Mouse (Mus musculus) olfactory bulb, adult 2 months (tissue): ENCODE measurements around the gene Abi2. TPM values are rescaled to one million over a fixed set of nuclear protein-coding genes. Genes with fewer than 3 reads are reported as not detected.

Experiments used
- H3K27ac ChIP-seq: fragments of 200-500 bp; 2 replicates; pipeline ENCODE4 v1.5.1; 2012; ENCODE audit warnings: low read depth, low read length; ENCODE audit not compliant: insufficient read depth
- H3K4me1 ChIP-seq: fragments of 200-500 bp; 2 replicates; pipeline ENCODE4 v1.6.1; 2012; ENCODE audit warnings: low read length; ENCODE audit not compliant: control insufficient read depth, insufficient read depth
- H3K4me3 ChIP-seq: fragments of 200-500 bp; 2 replicates; pipeline ENCODE4 v1.5.1; 2012; ENCODE audit warnings: mild to moderate bottlenecking, low read depth, low read length, moderate library complexity; ENCODE audit not compliant: insufficient read depth
- CTCF ChIP-seq: fragments of 200-500 bp; IDR thresholded peaks from 2 replicates; pipeline ENCODE4 v1.5.1; 2012; ENCODE audit warnings: low read depth, mild to moderate bottlenecking, low read length, moderate library complexity; ENCODE audit not compliant: insufficient read depth
- POLR2A ChIP-seq: fragments of 200-500 bp; IDR thresholded peaks from 2 replicates; pipeline ENCODE4 v1.6.1; 2012; ENCODE audit warnings: mild to moderate bottlenecking, low read depth, low read length, moderate library complexity; ENCODE audit not compliant: insufficient read depth
- WGBS: fragments of 180-500 bp; shearing (Covaris S2); methylation state at CpG from one replicate; pipeline ENCODE4 v1.1.7; 2018; 5-methylcytosine and 5-hydroxymethylcytosine counted together
- polyA plus RNA-seq: library from polyadenylated mRNA; stranded (reverse); fragments of >200 nt; gene quantifications from 2 replicates; pipeline ENCODE4 v1.2.4, GENCODE M21; 2012; ENCODE audit warnings: low replicate concordance; ENCODE audit not compliant: missing spikeins, insufficient read depth, insufficient read length

The Abi2 gene
- polyA plus RNA-seq, 1 experiment: not detected

DNA sequence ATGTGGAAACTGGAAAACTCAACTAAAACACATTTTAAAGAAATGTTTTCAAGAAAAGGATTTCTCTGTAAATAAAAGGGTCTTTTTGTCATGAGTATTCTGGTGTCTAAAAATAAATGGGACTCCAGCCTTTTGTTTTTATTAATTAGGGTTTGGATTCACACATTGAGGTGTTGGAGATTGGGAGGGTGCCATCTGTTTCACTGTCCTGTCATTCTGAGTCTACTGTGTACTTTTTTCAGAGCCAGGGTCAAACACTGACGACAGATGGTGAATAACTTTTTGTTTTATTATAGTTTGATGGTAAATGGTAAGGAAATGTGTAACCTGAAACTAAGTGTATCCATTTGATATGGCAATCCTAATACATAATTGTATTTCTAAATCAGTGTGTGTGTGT is 72.1 kb downstream of the Abi2 start:
- Histone ChIP-seq H3K27ac (no peak overlapping the region), H3K4me3 (no peak overlapping the region), H3K4me1 (no peaks in the 10 kb centered on the region)
- TF ChIP-seq POLR2A (no peak), CTCF (no peak)
- 14% methylated on average over 1 of the region's 1 CpGs for WGBS

DNA sequence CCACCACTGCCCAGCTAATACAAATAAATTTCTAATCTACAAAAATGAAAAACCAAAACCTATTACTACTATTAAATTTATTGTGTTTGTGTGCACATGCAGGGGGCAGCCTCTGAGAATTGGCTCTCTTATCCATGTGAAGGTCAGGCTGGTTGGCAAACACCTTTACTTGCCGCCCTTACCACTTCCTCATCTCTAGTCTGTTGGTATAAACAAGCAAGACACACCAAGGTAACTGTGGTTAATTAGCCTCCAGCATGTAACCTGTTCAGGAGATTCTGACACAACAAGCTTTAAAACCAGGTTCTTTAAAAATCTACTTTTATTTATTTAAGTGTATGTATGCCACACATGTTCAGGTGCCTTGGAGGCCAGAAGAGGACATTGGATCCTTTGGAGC is 73.5 kb downstream of the Abi2 start:
- WGBS: 97% methylated on average over 1 of the region's 1 CpGs
- Histone ChIP-seq H3K27ac (no peak overlapping the region), H3K4me3 (no peak overlapping the region), H3K4me1 (no peaks in the 10 kb centered on the region)
- no peak for TF ChIP-seq CTCF
- no peak for TF ChIP-seq POLR2A

DNA sequence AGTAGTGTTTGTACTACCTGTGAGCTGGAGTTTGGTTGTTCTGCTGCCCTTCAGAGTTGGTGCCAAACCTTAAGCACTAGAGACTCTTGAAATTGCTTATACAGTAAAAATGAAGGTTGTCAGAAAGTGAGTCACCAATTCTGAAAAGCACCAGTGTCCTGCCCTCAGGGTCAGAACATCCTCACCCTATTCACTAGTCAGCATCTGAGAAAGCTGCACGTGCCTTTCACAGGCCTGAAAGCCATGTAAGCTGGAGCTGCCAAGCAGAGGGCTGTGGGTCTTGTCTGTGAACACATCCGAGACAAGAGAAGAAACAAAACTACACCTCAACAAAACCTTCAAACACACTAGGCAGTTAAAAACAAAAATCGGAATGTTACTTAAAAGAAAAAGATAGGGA is 76.2 kb downstream of the Abi2 start:
- peaks cover 19% of the 10 kb centered on the region for H3K4me1 ChIP-seq
- TF ChIP-seq POLR2A (no peak), CTCF (no peak)
- H3K4me3 ChIP-seq: no peak overlapping the region
- H3K27ac ChIP-seq: no peak overlapping the region
- WGBS: 71% methylated on average over 3 of the region's 3 CpGs

DNA sequence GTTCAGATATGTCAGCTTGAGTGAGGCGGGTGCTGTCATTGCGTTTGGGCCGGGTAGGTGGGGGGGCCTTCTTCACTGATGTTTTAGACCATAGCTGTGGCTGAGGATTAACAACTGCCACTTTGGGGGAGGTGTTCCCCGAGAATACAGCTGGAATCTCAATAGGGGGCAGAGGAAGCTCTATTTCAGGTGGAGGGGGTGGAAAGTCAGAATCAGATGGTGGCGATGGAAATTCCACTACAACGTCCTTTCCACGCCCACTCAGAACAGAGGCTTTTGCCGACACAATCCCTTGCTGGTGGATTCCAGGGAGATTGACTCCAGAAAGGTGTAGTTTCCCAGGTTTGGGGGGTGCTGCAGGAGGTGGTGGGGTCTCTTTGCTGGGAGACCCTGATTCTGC is 79.2 kb downstream of the Abi2 start:
- WGBS: 61% methylated on average over 8 of the region's 8 CpGs
- 0 out of 2 replicates have a peak overlapping the region, but pooled peaks have one; percentile 21 for H3K27ac ChIP-seq

DNA sequence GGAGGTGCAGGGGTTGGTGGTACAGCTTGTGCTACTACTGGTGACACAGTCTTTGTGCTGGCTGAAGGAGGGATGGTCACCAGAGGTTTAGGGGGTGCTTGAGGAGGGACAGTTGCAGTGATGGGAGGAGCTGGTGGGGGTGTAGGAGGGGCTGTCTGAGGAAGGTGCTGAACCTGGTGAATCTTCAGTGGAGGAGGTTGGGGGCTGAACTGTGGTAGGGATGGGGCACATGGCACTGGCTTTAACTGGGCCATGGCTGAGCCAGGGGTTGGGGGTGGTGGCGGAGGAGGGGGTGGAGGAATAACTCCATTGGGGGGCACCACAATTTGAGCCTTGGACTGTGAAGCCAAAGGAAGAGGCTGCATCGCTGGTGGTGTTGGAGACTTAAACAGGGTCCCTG is 80.2 kb downstream of the Abi2 start:
- no peak for TF ChIP-seq POLR2A
- Histone ChIP-seq H3K4me3 (no peak overlapping the region), H3K4me1 (peaks cover 19% of the 10 kb centered on the region), H3K27ac (no peak overlapping the region)
- whole genome bisulfite sequencing: 93% methylated on average over 2 of the region's 2 CpGs

More for the DNA sequence above, 79.2 kb downstream of the Abi2 start:
- TF ChIP-seq POLR2A (no peak), CTCF (no peak)
- Histone ChIP-seq H3K4me3 (no peak overlapping the region), H3K4me1 (peaks cover 19% of the 10 kb centered on the region)

DNA sequence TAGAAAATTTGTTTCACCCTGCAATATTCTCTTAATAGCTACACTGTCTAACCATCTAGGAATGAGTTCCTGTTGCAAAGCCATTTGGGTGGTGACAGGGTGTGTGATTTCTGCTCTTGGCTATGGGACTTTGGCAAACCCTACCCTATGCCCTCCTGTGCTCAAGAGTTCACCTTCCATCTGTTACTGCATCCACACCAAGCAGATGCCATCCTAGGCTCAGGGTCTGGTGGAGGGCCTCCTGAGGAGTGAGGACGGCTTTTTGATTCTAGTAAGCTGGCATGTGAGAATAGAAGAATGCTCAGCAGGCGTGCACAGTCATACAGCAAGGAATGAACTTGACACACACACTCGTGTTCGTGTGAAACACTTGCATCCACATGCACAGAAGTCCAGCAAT is 81.1 kb downstream of the Abi2 start:
- Histone ChIP-seq H3K4me1 (peaks cover 19% of the 10 kb centered on the region), H3K27ac (no peak overlapping the region), H3K4me3 (no peak overlapping the region)
- TF ChIP-seq POLR2A: no peak
- no peak for TF ChIP-seq CTCF
- 77% methylated on average over 4 of the region's 4 CpGs for WGBS

DNA sequence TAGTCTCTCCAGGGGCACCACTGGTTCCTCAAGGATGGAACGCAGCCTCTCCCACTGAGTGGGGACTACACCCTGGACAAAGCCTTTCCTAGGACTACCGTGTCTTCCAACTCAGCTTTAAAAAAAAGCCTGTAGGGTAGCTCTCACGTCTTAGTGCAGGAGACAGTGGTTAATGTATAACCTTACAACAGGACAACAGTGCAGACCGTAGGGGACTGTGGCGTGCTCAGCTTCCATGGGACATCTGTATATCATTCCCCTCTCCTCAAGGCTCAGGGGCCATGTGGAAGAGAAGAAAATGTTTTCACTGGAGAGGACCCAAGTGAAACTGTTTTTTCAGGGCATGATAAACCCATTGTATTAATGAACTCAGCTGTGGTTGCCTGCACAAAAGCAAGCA is 83.0 kb downstream of the Abi2 start:
- Histone ChIP-seq H3K27ac (no peak overlapping the region), H3K4me1 (peaks cover 19% of the 10 kb centered on the region), H3K4me3 (no peak overlapping the region)
- 85% methylated on average over 5 of the region's 5 CpGs for WGBS
- TF ChIP-seq POLR2A: no peak
- TF ChIP-seq CTCF: no peak

DNA sequence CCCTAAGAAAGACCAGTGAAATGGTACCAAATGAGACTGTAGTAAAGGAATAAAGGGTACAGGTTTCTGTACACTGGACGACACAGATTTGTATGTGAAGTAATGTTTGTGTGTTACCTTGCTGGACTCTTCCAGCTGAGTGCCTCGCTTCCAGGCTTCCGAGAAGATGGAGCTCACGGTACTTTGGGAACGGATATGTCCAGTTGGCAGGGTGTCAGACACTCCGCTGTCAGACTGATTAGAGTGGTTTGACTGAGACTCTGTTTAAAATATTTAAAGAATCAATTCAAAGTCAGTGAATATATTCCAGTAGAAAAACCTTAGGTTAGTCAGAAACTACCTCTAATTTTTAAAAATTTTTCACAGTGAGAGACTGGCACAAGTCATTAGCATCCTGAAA is 84.0 kb downstream of the Abi2 start:
- TF ChIP-seq POLR2A (no peak), CTCF (no peak)
- Histone ChIP-seq H3K4me3 (no peak overlapping the region), H3K4me1 (peaks cover 16% of the 10 kb centered on the region), H3K27ac (no peak overlapping the region)
- 80% methylated on average over 6 of the region's 6 CpGs for WGBS

DNA sequence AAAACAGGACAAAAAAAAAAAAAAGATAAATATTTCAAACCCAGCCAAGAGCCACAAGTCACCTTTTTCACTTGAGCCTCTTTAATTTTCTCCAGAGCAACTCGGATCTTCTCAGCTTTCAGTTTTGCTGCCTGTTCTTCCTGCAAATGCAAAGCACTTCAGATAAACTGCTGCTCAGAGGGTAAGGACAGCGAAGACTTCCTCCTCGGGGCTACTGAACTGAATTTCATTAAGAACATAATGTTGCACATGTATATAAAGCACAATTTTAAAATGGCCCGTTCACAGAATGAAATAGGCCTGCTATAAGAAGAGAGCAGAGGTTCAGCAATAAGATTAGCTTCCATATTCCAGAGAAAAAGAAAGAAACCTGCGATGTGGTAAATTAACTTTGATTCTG is 94.0 kb downstream of the Abi2 start:
- 73% methylated on average over 5 of the region's 5 CpGs for WGBS
- no peak overlapping the region for H3K27ac ChIP-seq
- H3K4me1 ChIP-seq: no peaks in the 10 kb centered on the region
- no peak for TF ChIP-seq POLR2A
- TF ChIP-seq CTCF: no peak
- H3K4me3 ChIP-seq: no peak overlapping the region

DNA sequence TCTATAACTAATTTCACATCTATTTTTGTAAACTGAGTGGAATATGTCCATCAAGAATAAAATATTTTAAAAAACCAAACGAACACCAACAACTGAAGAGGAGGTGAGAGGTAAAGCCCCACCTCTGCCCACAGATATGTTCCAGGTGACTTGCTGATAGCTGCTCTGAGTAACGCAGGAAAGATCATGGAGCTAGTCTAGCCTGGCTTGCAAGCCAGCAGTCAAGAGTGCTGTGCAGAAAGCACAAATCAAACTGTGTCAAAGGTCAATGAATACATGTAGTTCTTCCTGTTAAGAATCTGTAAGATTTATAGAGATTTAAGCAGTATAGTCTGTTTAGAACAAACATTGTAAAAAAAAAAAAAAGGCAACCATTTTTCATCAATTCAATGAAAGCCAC is 101.2 kb downstream of the Abi2 start:
- 82% methylated on average over 2 of the region's 2 CpGs for WGBS
- no peak for TF ChIP-seq POLR2A
- no peak for TF ChIP-seq CTCF

DNA sequence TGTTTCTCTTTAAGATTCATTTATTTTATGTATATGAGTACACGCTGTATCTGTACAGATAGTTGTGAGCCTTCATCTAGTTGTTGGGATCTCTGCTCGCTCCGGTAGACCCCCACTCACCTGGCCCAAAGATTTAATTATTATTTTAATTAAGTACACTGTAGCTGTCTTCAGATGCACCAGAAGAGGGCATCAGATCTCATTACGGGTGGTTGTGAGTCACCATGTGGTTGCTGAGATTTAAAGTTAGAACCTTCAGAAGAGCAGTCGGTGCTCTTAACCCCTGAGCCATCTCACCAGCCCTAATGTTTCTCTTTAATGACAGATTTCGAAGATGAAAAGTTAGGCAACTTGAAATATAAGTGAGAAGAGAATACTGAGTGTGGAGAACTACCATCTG is 120.7 kb downstream of the Abi2 start:
- no peak overlapping the region for H3K4me3 ChIP-seq
- TF ChIP-seq POLR2A (no peak), CTCF (no peak)
- WGBS: 84% methylated on average over 6 of the region's 6 CpGs

More for the DNA sequence above, 101.2 kb downstream of the Abi2 start:
- H3K27ac ChIP-seq: no peak overlapping the region
- no peaks in the 10 kb centered on the region for H3K4me1 ChIP-seq
- H3K4me3 ChIP-seq: no peak overlapping the region

More for the DNA sequence above, 120.7 kb downstream of the Abi2 start:
- H3K27ac ChIP-seq: no peak overlapping the region
- H3K4me1 ChIP-seq: no peaks in the 10 kb centered on the region
